Mouse (Mus musculus) embryonic facial prominence, embryonic 14.5 days (tissue): ENCODE results near the gene Dok7. TPM values are rescaled to one million over a fixed set of nuclear protein-coding genes. Genes with fewer than 3 reads are reported as not detected.

ENCODE experiments used
- ATAC-seq: fragments of 200-750 bp; cut with Nextera tagmentation; 2 replicates; pipeline ENCODE4 v1.8.0; 2017; ENCODE audit warnings: low read depth, moderate number of reproducible peaks, moderate TSS enrichment
- DNase-seq: peaks from one replicate; pipeline ENCODE4 v3.0.0-alpha.2; 2015; ENCODE audit warnings: low spot score
- H3K27ac ChIP-seq: fragments of 300-500 bp; sonication (generic); replicated peaks from 2 replicates; pipeline ENCODE4 v1.5.1; 2014; ENCODE audit warnings: low read depth, mild to moderate bottlenecking, low read length, moderate library complexity
- H3K27me3 ChIP-seq: fragments of 300-500 bp; sonication (generic); replicated peaks from 2 replicates; pipeline ENCODE4 v1.6.1; 2014; ENCODE audit warnings: low read length; ENCODE audit not compliant: control insufficient read depth, insufficient read depth
- H3K36me3 ChIP-seq: fragments of 300-500 bp; sonication (generic); 2 replicates; pipeline ENCODE4 v1.6.1; 2014; ENCODE audit warnings: low read length, mixed read lengths; ENCODE audit not compliant: control insufficient read depth, insufficient read depth
- H3K4me1 ChIP-seq: fragments of 300-500 bp; sonication (generic); 2 replicates; pipeline ENCODE4 v1.6.1; 2014; ENCODE audit warnings: antibody characterized with exemption, low read length; ENCODE audit not compliant: control insufficient read depth, insufficient read depth
- H3K4me2 ChIP-seq: fragments of 300-500 bp; sonication (generic); 2 replicates; pipeline ENCODE4 v1.6.1; 2014; ENCODE audit warnings: low read depth, mild to moderate bottlenecking, low read length, moderate library complexity, mixed read lengths
- H3K4me3 ChIP-seq: fragments of 300-500 bp; sonication (generic); 2 replicates; pipeline ENCODE4 v1.5.1; 2014; ENCODE audit warnings: low read depth, mild to moderate bottlenecking, low read length
- H3K9ac ChIP-seq: fragments of 300-500 bp; sonication (generic); 2 replicates; pipeline ENCODE4 v1.6.1; 2014; ENCODE audit warnings: low read depth, mild to moderate bottlenecking, low read length, moderate library complexity, mixed read lengths
- H3K9me3 ChIP-seq: fragments of 300-500 bp; sonication (generic); 2 replicates; pipeline ENCODE4 v1.6.1; 2016; ENCODE audit warnings: low read length; ENCODE audit not compliant: control insufficient read depth
- WGBS: fragments of 180-500 bp; shearing (Covaris S2); extraction: QIAGEN DNeasy Blood & Tissue Kit; methylation state at CpG from one replicate; pipeline ENCODE4 v1.1.7; 2014; 5-methylcytosine and 5-hydroxymethylcytosine counted together
- polyA plus RNA-seq: library from polyadenylated mRNA; unstranded; fragments of >200 nt; fragmentation: Nextera tagmentation; extraction: Ambion mirVana; gene quantifications from 2 replicates; pipeline ENCODE4 v1.2.1, GENCODE M21; 2014

Gene Dok7
- polyA plus RNA-seq, 1 experiment from 2014 or later = 8.9 TPM

DNA sequence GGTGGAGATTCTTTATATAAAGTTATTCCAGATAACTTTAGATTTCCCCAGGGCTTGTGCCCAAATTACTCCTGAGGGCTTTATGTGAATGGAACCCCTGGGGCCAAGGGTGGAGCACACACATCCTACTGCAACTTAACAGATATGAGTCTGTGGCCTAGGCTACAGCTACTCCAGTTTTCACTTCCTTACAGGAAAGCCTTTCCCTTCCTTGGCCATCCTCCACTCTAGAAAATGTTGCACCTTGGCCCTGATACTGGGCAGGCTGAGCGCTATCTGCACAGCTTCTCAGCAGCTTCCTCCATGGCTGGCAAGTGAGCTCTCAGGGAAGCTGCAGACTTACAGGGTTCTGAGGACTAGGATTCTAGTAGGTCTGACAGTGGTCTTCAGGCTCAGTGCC is 27.3 kb upstream of the Dok7 start:
- Histone ChIP-seq H3K4me1 (no peaks in the 10 kb centered on the region), H3K4me3 (no peak overlapping the region), H3K36me3 (peaks cover 69% of the 10 kb centered on the region), H3K9ac (no peak overlapping the region), H3K27me3 (no peaks in the 10 kb centered on the region), H3K4me2 (no peak overlapping the region), H3K9me3 (no peaks in the 10 kb centered on the region), H3K27ac (no peak overlapping the region)
- ATAC-seq (no peak), DNase-seq (no peak)
- 100% methylated on average over 1 of the region's 1 CpGs for WGBS

DNA sequence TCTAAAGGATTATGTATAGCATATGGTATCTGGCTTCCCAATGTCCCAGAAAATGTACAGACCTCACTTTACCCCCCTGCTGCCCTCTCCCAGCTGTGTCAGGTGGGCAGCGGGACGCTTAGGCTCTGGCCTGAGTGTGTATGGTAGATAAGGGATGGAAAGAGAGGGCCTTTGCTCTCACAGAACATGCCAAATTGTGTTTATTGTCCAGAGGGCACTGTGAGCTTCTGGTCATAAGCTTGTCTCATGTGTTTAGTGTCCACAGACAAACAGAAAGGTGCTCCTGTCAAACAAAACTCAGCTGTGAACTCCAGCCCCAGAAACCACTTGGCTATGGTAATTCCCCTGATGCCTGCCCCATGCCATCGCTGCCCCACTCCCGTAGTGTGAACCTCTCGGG is 26.8 kb upstream of the Dok7 start:
- no peaks in the 10 kb centered on the region for H3K4me1 ChIP-seq
- no peak overlapping the region for H3K9ac ChIP-seq
- peaks cover 69% of the 10 kb centered on the region for H3K36me3 ChIP-seq
- no peak for ATAC-seq
- 95% methylated on average over 5 of the region's 5 CpGs for WGBS
- H3K27me3 ChIP-seq = no peaks in the 10 kb centered on the region
- H3K9me3 ChIP-seq = no peaks in the 10 kb centered on the region
- 0 out of 2 replicates have a peak overlapping the region, but pooled peaks have one; percentile 22 for H3K27ac ChIP-seq
- no peak overlapping the region for H3K4me3 ChIP-seq
- DNase-seq = no peak
- H3K4me2 ChIP-seq = no peak overlapping the region

DNA sequence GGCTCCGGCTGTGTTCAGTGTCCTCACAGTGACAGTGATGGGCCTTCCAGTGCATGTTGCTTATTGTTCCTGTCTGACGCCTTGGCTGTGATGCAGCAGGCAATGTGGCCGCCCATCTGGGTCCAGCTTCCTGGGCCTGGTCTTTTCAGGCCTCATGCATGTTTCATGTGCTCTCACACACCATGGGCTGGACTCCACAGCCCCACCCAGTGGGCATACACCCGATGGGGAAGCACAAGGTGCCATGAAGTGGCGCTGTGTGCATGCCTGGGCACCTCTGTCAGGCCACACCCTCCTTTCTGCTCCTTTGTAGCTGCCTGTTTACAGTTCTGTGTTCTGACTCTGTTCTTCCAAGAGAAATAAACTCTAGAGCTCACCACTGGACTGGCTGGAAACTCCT is 23.5 kb upstream of the Dok7 start:
- H3K27ac ChIP-seq = no peak overlapping the region
- no peaks in the 10 kb centered on the region for H3K9me3 ChIP-seq
- peak; percentile 30; the same call in 1 of the 2 replicates for ATAC-seq
- 79% methylated on average over 5 of the region's 5 CpGs for WGBS
- H3K9ac ChIP-seq = no peak overlapping the region
- H3K4me1 ChIP-seq = no peaks in the 10 kb centered on the region
- no peak overlapping the region for H3K4me2 ChIP-seq
- DNase-seq = no peak
- H3K4me3 ChIP-seq = no peak overlapping the region
- H3K36me3 ChIP-seq = peaks cover 40% of the 10 kb centered on the region
- H3K27me3 ChIP-seq = no peaks in the 10 kb centered on the region

DNA sequence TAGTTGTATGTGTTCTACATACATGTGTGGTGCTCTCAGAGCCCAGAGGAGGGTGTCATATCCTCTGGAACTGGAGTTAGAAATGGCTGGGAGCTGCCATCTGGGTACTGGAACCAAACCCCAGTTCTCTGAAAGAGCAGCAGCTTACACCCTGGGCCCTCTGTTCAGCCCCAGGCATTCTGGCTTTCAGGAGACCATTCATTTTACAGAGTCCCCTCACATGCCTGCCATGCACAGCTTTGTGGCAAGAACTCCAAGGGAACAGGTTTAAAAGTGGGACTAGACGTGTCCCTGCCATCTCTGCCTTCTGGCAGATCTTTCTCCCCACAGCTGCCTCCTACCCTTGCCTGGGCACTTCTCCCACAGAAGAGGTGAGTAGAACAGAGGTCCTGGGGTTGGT is 22.9 kb upstream of the Dok7 start:
- Histone ChIP-seq H3K9me3 (no peaks in the 10 kb centered on the region), H3K4me1 (no peaks in the 10 kb centered on the region), H3K4me3 (no peak overlapping the region), H3K36me3 (peaks cover 35% of the 10 kb centered on the region), H3K27me3 (no peaks in the 10 kb centered on the region), H3K4me2 (no peak overlapping the region), H3K9ac (no peak overlapping the region), H3K27ac (no peak overlapping the region)
- DNase-seq (no peak), ATAC-seq (no peak)
- WGBS = 53% methylated on average over 1 of the region's 1 CpGs

DNA sequence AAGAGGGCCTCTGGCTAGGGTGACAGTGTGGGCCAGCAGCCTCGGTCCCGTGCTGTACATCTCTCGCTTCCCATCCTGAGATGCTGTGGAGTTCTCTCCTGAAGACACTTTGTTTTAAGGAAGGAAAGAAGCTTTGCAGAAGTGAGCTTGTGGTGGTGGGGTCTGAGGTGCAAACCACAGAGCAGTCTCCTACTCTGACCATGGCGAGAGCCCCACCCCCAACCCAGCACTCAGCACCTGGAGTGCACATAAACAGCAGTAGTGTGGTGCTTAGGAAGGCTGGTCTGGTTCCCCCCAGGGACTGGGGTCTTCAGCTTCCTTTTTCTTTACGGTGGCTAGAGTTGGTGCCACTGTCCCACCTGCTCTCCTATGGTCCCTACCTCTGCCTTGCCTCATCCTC is 21.4 kb upstream of the Dok7 start:
- DNase-seq (no peak), ATAC-seq (no peak)
- H3K9me3 ChIP-seq = no peaks in the 10 kb centered on the region
- no peak overlapping the region for H3K9ac ChIP-seq
- H3K4me3 ChIP-seq = no peak overlapping the region
- H3K36me3 ChIP-seq = peaks cover 20% of the 10 kb centered on the region; the same call in 1 of the 2 replicates
- 86% methylated on average over 5 of the region's 5 CpGs for WGBS
- H3K27ac ChIP-seq = no peak overlapping the region
- no peaks in the 10 kb centered on the region for H3K4me1 ChIP-seq
- H3K27me3 ChIP-seq = no peaks in the 10 kb centered on the region
- H3K4me2 ChIP-seq = no peak overlapping the region

DNA sequence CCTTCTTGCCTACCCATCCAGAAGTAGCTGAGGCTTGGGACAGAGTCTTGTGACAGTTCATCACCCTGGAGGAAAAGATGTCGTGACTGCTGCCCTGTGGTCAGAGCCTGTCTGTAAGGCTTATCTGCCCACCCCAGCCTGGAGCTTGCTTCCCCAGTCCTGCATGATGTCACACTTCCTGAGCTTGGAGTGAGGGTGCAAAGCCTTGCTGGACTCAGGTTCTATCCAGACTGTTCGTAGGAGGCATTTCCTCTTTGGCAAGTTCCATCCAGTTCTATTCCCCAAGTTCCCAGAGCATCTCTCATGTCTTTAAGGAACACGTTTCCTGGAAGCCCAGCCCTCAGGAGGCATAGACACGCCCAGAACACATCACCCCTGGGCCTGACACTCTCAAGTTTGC is 20.8 kb upstream of the Dok7 start:
- Histone ChIP-seq H3K9me3 (no peaks in the 10 kb centered on the region), H3K36me3 (peaks cover 15% of the 10 kb centered on the region; the same call in 1 of the 2 replicates), H3K27me3 (no peaks in the 10 kb centered on the region), H3K9ac (no peak overlapping the region), H3K4me1 (no peaks in the 10 kb centered on the region), H3K4me2 (no peak overlapping the region), H3K4me3 (no peak overlapping the region), H3K27ac (no peak overlapping the region)
- ATAC-seq (no peak), DNase-seq (no peak)
- 69% methylated on average over 4 of the region's 4 CpGs for WGBS

DNA sequence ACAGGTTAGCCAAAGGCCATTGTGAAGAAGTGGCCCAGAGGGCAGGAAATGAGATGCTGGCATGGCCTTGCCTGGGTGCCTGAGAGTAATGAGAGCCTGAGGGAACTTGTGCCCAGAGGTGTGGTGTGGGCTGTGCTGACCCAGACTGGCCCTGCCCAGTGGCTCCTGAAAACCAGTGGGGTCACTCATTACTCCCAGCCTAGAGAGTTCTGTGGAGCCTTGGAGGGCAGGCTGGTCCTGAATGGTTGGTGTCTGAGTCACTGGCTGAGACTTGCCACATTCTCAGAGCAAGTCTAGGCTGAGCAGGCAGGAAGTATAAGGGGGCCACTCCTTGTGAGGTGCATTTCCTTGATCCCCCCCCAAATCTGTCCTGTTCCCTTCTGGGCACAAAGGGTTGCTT is 19.1 kb upstream of the Dok7 start:
- H3K36me3 ChIP-seq = 0 out of 2 replicates have a peak, but pooled peaks cover 5% of the 10 kb centered on the region
- no peak overlapping the region for H3K9ac ChIP-seq
- H3K4me3 ChIP-seq = no peak overlapping the region
- no peaks in the 10 kb centered on the region for H3K4me1 ChIP-seq
- ATAC-seq (no peak), DNase-seq (no peak)
- no peak overlapping the region for H3K4me2 ChIP-seq
- H3K27ac ChIP-seq = no peak overlapping the region
- no peaks in the 10 kb centered on the region for H3K27me3 ChIP-seq
- no peaks in the 10 kb centered on the region for H3K9me3 ChIP-seq

DNA sequence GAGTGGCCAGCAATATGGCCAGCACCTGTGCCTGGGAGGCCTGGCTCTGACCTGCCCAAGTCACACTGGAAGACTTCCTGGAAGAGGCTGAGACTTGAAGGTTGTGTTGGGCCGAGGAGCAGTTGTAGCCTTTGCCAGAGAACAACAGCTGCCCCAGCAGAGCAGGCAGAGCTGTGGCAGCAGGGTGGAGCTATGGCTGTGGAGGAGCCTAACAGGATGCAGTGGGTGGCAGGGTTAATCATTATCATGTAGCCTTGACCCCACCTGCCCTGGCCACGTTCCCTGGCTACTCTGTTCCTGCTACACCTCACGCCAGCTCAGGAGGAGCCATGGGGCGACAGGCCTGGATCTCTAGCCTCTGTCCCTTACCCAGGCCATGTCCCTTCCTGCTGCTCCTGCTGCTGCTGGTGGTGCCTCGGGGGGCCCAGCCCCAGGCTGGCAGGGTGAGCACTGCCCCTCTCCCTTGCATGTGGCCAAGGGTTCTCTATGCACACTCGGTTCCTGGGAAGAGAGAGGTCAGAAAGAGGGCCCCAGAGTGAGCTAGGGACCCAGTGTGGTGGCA is 15.2 kb upstream of the Dok7 start, which contains the start of gene Hgfac:
Gene Hgfac, plus strand, starts transcription at position 242 of the 562 bp plus-strand sequence.
- H3K27ac ChIP-seq = no peak within 1 kb of the TSS
- no peak within 1 kb of the TSS for H3K4me3 ChIP-seq
- H3K27me3 ChIP-seq = no peaks in the 10 kb centered on the region
- no peaks in the 10 kb centered on the region for H3K9me3 ChIP-seq
- H3K4me1 ChIP-seq = no peaks in the 10 kb centered on the region
- no peak within 1 kb of the TSS for H3K9ac ChIP-seq
- DNase-seq (no peak), ATAC-seq (no peak)
- H3K4me2 ChIP-seq = no peak within 1 kb of the TSS
- WGBS = 47% methylated on average over 6 of the region's 6 CpGs
- H3K36me3 ChIP-seq = no peaks in the 10 kb centered on the region

DNA sequence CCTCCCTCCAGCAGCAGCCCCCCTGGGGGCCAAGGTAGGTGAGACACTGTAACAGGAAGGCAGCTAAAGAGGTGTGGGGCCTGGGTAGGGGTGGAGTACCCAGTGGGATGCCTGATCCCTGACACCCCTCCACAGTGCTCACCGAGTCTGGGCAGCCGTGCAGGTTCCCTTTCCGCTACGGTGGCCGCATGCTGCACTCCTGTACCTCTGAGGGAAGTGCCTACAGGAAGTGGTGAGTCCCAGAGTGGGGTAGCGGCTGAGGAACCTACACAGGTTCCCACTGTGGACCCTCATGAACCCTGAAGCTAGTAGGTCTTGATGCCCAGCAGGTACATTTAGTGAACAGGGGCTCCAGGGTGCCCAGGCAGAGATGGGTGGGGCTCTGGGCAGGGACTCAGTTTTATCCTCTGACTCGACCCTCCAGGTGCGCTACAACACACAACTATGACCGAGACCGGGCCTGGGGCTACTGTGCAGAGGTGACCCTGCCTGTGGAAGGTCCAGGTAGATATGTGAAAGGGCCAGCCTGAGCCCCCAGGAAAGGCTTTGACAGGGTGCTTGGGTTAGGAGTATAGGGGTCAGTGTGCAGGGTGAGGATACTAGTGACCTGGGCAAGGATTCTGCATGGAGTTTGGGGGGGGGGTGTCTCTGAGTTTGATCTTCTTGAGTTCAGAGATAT is 14.0 kb upstream of the Dok7 start:
- Histone ChIP-seq H3K27me3 (no peaks in the 10 kb centered on the region), H3K4me3 (no peak overlapping the region), H3K9me3 (no peaks in the 10 kb centered on the region), H3K4me2 (no peak overlapping the region), H3K9ac (no peak overlapping the region), H3K36me3 (no peaks in the 10 kb centered on the region), H3K4me1 (no peaks in the 10 kb centered on the region), H3K27ac (no peak overlapping the region)
- ATAC-seq (peak; percentile 23; the same call in 1 of the 2 replicates), DNase-seq (no peak)
- WGBS = 65% methylated on average over 10 of the region's 10 CpGs
